Mouse (Mus musculus): ENCODE data around the gene Nuak2.

- TF ChIP-seq CTCF (IDR thresholded peaks at IDR 0.05; ENCODE audit: extremely low read depth, insufficient read length, insufficient replicate concordance, low read depth, low read length), result no peak
- TF ChIP-seq POLR2A (IDR thresholded peaks at IDR 0.05; ENCODE audit: low read depth, low read length), result no peak
These were observed 38.8 kb upstream of the Nuak2 start for GRCm38 (mm10) chr1:132277124-132277523.
